Mouse (Mus musculus) lung, adult 2 months (tissue): ENCODE data around the gene Cse1l.

ENCODE experiments used
- CTCF ChIP-seq: fragments of 200-500 bp; IDR thresholded peaks from 2 replicates; pipeline ENCODE4 v1.5.1; 2011; ENCODE audit warnings: mild to moderate bottlenecking, low read length, control low read depth; ENCODE audit not compliant: insufficient read depth
- POLR2A ChIP-seq: fragments of 200-500 bp; IDR thresholded peaks from 2 replicates; pipeline ENCODE4 v1.6.1; 2011; ENCODE audit warnings: low read depth, mild to moderate bottlenecking, control low read depth, low read length, borderline replicate concordance; ENCODE audit errors: extremely low read depth

GRCm38 (mm10) chr2:166974177-166974872, 68.5 kb downstream of the Cse1l start:
- TF ChIP-seq CTCF (no peak), POLR2A (no peak)
